Mouse (Mus musculus) cerebellum, adult 2 months (tissue): ENCODE results near the gene Neurl3.

ENCODE experiments used
- CTCF ChIP-seq: fragments of 200-500 bp; IDR thresholded peaks from 2 replicates; pipeline ENCODE4 v1.5.1; 2011; ENCODE audit warnings: low read depth, mild to moderate bottlenecking, control low read depth, low read length, moderate library complexity, borderline replicate concordance; ENCODE audit not compliant: insufficient read depth
- POLR2A ChIP-seq: fragments of 200-500 bp; IDR thresholded peaks from 2 replicates; pipeline ENCODE4 v1.6.1; 2011; ENCODE audit warnings: low read length, control low read depth, borderline replicate concordance; ENCODE audit not compliant: insufficient read depth

DNA sequence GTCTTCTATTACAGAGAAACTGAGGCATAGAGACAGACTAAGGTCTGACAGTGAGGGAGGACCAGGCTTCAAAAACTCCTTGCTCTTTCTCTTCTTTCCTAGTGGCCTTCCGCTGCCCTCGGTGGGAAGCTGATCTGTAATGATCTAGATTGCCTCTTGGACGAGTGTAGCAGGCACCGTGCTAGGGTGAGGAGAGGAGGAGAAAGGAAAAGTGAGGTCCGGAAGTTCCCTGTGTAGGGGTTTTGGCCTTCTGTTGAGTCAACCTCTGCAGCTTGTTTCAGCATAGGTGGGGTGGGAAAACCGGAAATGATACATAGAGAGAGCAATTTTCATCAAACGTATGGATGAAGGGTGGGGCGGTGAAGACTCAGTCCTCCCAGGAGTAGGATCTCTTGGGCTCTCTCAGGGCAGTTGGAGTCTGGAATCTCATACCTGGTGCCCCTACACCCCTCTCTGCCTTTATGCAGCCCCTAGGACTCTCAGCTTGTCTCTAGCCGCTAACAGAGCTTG, 34.5 kb upstream of the Neurl3 start:
- no peak for TF ChIP-seq POLR2A
- no peak for TF ChIP-seq CTCF
